Mouse (Mus musculus) liver, postnatal 0 days (tissue): Measurements from ENCODE around the gene Srsf6. TPM values are rescaled to one million over a fixed set of nuclear protein-coding genes. Genes with fewer than 3 reads are reported as not detected.

Source experiments
- ATAC-seq: fragments of 200-750 bp; cut with Nextera tagmentation; 2 replicates; pipeline ENCODE4 v1.8.0; 2017; ENCODE audit warnings: mild to moderate bottlenecking, moderate library complexity
- DNase-seq: peaks from one replicate; pipeline ENCODE4 v3.0.0-alpha.2; 2016
- H3K27ac ChIP-seq: fragments of 300-500 bp; sonication (generic); 2 replicates; pipeline ENCODE4 v1.5.1; 2014; ENCODE audit warnings: antibody characterized with exemption, moderate library complexity, mild to moderate bottlenecking, low read depth
- H3K27me3 ChIP-seq: fragments of 300-500 bp; sonication (generic); 2 replicates; pipeline ENCODE4 v1.6.1; 2014; ENCODE audit warnings: low read length, control low read depth, mixed read lengths; ENCODE audit not compliant: insufficient read depth
- H3K36me3 ChIP-seq: fragments of 300-500 bp; sonication (generic); replicated peaks from 2 replicates; pipeline ENCODE4 v1.6.1; 2014; ENCODE audit warnings: mild to moderate bottlenecking, control low read depth, low read length, moderate library complexity, mixed read lengths; ENCODE audit not compliant: insufficient read depth
- H3K4me1 ChIP-seq: fragments of 300-500 bp; sonication (generic); 2 replicates; pipeline ENCODE4 v1.6.1; 2014; ENCODE audit warnings: antibody characterized with exemption, mild to moderate bottlenecking, control low read depth; ENCODE audit not compliant: insufficient read depth
- H3K4me2 ChIP-seq: fragments of 300-500 bp; sonication (generic); 2 replicates; pipeline ENCODE4 v1.6.1; 2014; ENCODE audit warnings: low read depth, mild to moderate bottlenecking, low read length, moderate library complexity, mixed read lengths
- H3K4me3 ChIP-seq: fragments of 300-500 bp; sonication (generic); 2 replicates; pipeline ENCODE4 v1.5.1; 2014; ENCODE audit warnings: low read depth, low read length
- H3K9ac ChIP-seq: fragments of 300-500 bp; sonication (generic); replicated peaks from 2 replicates; pipeline ENCODE4 v1.6.1; 2014; ENCODE audit warnings: mild to moderate bottlenecking, moderate library complexity
- H3K9me3 ChIP-seq: fragments of 300-500 bp; sonication (generic); 2 replicates; pipeline ENCODE4 v1.6.1; 2016; ENCODE audit warnings: mild to moderate bottlenecking, control low read depth, low read length, mixed read lengths
- CTCF ChIP-seq: sonication (generic); IDR thresholded peaks from 2 replicates; pipeline ENCODE4 v1.5.1; 2016; ENCODE audit warnings: antibody characterized with exemption, low read depth
- EP300 ChIP-seq: IDR thresholded peaks from 2 replicates; pipeline ENCODE4 v1.6.1; 2016; ENCODE audit warnings: antibody characterized with exemption, low read depth, mild to moderate bottlenecking
- WGBS: fragments of 180-500 bp; shearing (Covaris S2); extraction: QIAGEN DNeasy Blood & Tissue Kit; methylation state at CpG from one replicate; pipeline ENCODE4 v1.1.7; 2014; ENCODE audit not compliant: insufficient replicate concordance; 5-methylcytosine and 5-hydroxymethylcytosine counted together
- polyA plus RNA-seq: library from polyadenylated mRNA; unstranded; fragments of >200 nt; fragmentation: Nextera tagmentation; extraction: Ambion mirVana; gene quantifications from 2 replicates; pipeline ENCODE4 v1.2.1, GENCODE M21; 2015

Srsf6 gene
- polyA plus RNA-seq, 1 experiment from 2014 or later: 56.3 TPM

- Histone ChIP-seq H3K9ac (peak overlapping the region; percentile 100), H3K4me3 (peak overlapping the region; percentile 100), H3K9me3 (no peaks in the 10 kb centered on the region), H3K27me3 (no peaks in the 10 kb centered on the region), H3K4me1 (peaks cover 20% of the 10 kb centered on the region), H3K4me2 (peak overlapping the region; percentile 96), H3K27ac (peak overlapping the region; percentile 99), H3K36me3 (peaks cover 35% of the 10 kb centered on the region)
- TF ChIP-seq EP300 (no peak), CTCF (0 out of 2 replicates have a peak, but pooled peaks have one; percentile 2)
- WGBS: 0% methylated on average over 60 of the region's 103 CpGs
- peak; percentile 88 for DNase-seq
- ATAC-seq: peak; percentile 72
Measured at GRCm38 (mm10) chr2:162931674-162932650, 634 bp downstream of the Srsf6 start.

DNA sequence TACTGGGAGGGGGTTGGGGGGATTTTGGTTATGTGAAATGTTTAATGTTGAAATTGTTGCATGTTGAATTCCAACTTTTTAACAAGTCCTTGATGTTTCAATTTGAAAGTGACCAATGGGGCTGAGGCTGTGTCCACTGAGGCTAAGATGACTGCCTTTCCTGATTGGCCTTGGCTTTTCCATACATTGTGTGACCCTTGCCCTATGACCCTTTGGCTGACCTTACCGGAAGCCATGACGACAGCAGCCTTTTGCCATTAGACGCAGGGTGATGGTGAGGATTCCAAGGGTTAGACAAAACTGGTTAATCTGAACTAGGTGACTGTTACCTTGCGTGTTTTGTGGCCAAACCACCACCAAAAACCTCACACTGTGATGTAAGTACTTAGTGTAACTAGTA lies 1.4 kb downstream of the Srsf6 start:
- Histone ChIP-seq H3K27me3 (no peaks in the 10 kb centered on the region), H3K9ac (peak overlapping the region; percentile 100; the same call in 1 of the 2 replicates), H3K4me2 (peak overlapping the region; percentile 96), H3K4me3 (peak overlapping the region; percentile 100), H3K36me3 (peaks cover 41% of the 10 kb centered on the region), H3K4me1 (peaks cover 20% of the 10 kb centered on the region), H3K27ac (no peak overlapping the region), H3K9me3 (no peaks in the 10 kb centered on the region)
- WGBS: 47% methylated on average over 4 of the region's 4 CpGs
- ATAC-seq (no peak), DNase-seq (peak; percentile 44)
- TF ChIP-seq CTCF (no peak), EP300 (no peak)

DNA sequence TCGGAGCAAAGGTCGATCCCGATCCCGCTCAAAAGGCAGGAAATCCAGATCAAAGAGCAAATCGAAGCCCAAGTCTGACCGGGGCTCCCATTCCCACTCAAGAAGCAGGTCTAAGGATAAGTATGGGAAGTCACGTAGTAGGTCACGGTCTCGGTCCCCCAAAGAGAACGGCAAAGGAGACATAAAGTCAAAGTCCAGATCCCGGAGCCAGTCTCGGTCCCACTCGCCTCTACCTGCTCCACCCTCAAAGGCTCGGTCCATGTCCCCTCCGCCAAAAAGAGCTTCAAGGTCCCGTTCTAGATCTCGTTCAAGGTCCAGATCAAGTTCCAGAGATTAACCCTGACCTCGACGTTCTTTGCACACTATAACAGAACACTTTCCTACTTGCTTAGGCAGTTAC lies 3.1 kb downstream of the Srsf6 start:
- WGBS: 86% methylated on average over 19 of the region's 19 CpGs
- peaks cover 24% of the 10 kb centered on the region for H3K4me1 ChIP-seq
- no peaks in the 10 kb centered on the region for H3K9me3 ChIP-seq
- no peak for ATAC-seq
- H3K27ac ChIP-seq: no peak overlapping the region
- TF ChIP-seq EP300: no peak
- no peak for TF ChIP-seq CTCF
- DNase-seq: no peak
- no peak overlapping the region for H3K4me2 ChIP-seq
- no peak overlapping the region for H3K9ac ChIP-seq
- peaks cover 56% of the 10 kb centered on the region for H3K36me3 ChIP-seq
- no peak overlapping the region for H3K4me3 ChIP-seq
- H3K27me3 ChIP-seq: no peaks in the 10 kb centered on the region

GRCm38 (mm10) chr2:162935700-162936099 lies 4.4 kb downstream of the Srsf6 start:
- 90% methylated on average over 3 of the region's 3 CpGs for WGBS
- ATAC-seq: no peak
- TF ChIP-seq EP300: no peak
- no peak for TF ChIP-seq CTCF
- no peak for DNase-seq
- H3K4me3 ChIP-seq: no peak overlapping the region
- peaks cover 25% of the 10 kb centered on the region for H3K4me1 ChIP-seq
- peaks cover 66% of the 10 kb centered on the region for H3K36me3 ChIP-seq
- no peak overlapping the region for H3K4me2 ChIP-seq
- H3K27me3 ChIP-seq: no peaks in the 10 kb centered on the region
- H3K27ac ChIP-seq: no peak overlapping the region
- H3K9me3 ChIP-seq: no peaks in the 10 kb centered on the region
- no peak overlapping the region for H3K9ac ChIP-seq

- peaks cover 25% of the 10 kb centered on the region for H3K4me1 ChIP-seq
- no peak overlapping the region for H3K4me3 ChIP-seq
- peaks cover 54% of the 10 kb centered on the region for H3K36me3 ChIP-seq
- WGBS: 29% methylated on average over 1 of the region's 1 CpGs
- H3K27me3 ChIP-seq: peaks cover 9% of the 10 kb centered on the region
- H3K4me2 ChIP-seq: no peak overlapping the region
- H3K9me3 ChIP-seq: no peaks in the 10 kb centered on the region
- peak overlapping the region; percentile 45 for H3K27ac ChIP-seq
- no peak for TF ChIP-seq CTCF
- TF ChIP-seq EP300: peak; percentile 42; the same call in 1 of the 2 replicates
- H3K9ac ChIP-seq: no peak overlapping the region
- ATAC-seq (peak; percentile 74), DNase-seq (no peak)
Measured at GRCm38 (mm10) chr2:162939562-162939961, 8.2 kb downstream of the Srsf6 start.

- TF ChIP-seq CTCF (no peak), EP300 (no peak)
- ATAC-seq (no peak), DNase-seq (peak; percentile 38)
- Histone ChIP-seq H3K9me3 (no peaks in the 10 kb centered on the region), H3K27ac (no peak within 1 kb of the TSS), H3K4me3 (peak within 1 kb of the TSS; percentile 52), H3K4me2 (peak within 1 kb of the TSS; percentile 88), H3K9ac (peak within 1 kb of the TSS; percentile 48; the same call in 1 of the 2 replicates), H3K36me3 (peaks cover 21% of the 10 kb centered on the region), H3K27me3 (peaks cover 9% of the 10 kb centered on the region), H3K4me1 (peaks cover 18% of the 10 kb centered on the region)
- 2% methylated on average over 39 of the region's 40 CpGs for WGBS
Measured at GRCm38 (mm10) chr2:162943148-162943846, 12.0 kb downstream of the Srsf6 start, which contains the start of gene L3mbtl1. Gene L3mbtl1 (plus strand): TSS chr2:162943472.
